Mouse (Mus musculus) natural killer cell, adult 2 months (primary cell): ENCODE measurements around the gene A930004D18Rik.

ENCODE experiments used
- DNase-seq, 2 experiments: peaks; one replicate each; pipeline ENCODE4 v3.0.0; 2022; ENCODE audit warnings: low spot score in 2 of 2

Gene A930004D18Rik

GRCm38 (mm10) chr2:18053243-18053950 lies 15.9 kb upstream of the A930004D18Rik start:
- no peak for DNase-seq

- DNase-seq, result no peak
Observed at GRCm38 (mm10) chr2:18052581-18052980, 15.0 kb upstream of the A930004D18Rik start.

GRCm38 (mm10) chr2:18051831-18052170 lies 14.3 kb upstream of the A930004D18Rik start:
- DNase-seq, result no peak

- DNase-seq, result no peak
Observed at GRCm38 (mm10) chr2:18051026-18051830, 13.7 kb upstream of the A930004D18Rik start.

GRCm38 (mm10) chr2:18050541-18050985 lies 13.0 kb upstream of the A930004D18Rik start:
- no peak for DNase-seq

GRCm38 (mm10) chr2:18050018-18050417 lies 12.5 kb upstream of the A930004D18Rik start:
- DNase-seq, result no peak

- no peak for DNase-seq
Observed at GRCm38 (mm10) chr2:18049279-18049821, 11.8 kb upstream of the A930004D18Rik start.

GRCm38 (mm10) chr2:18048453-18049075 lies 11.0 kb upstream of the A930004D18Rik start, which contains the start of gene Skida1:
TSS of gene Skida1 (minus strand) at chr2:18049051.
- DNase-seq, result no peak

GRCm38 (mm10) chr2:18047646-18048452 lies 10.3 kb upstream of the A930004D18Rik start:
- DNase-seq, result no peak

GRCm38 (mm10) chr2:18046758-18047645 lies 9.5 kb upstream of the A930004D18Rik start:
- no peak for DNase-seq

GRCm38 (mm10) chr2:18046186-18046585 lies 8.6 kb upstream of the A930004D18Rik start:
- DNase-seq, result no peak

- no peak for DNase-seq
Observed at GRCm38 (mm10) chr2:18045781-18046181, 8.2 kb upstream of the A930004D18Rik start.

GRCm38 (mm10) chr2:18045143-18045780 lies 7.7 kb upstream of the A930004D18Rik start:
- no peak for DNase-seq

GRCm38 (mm10) chr2:18041199-18041885 lies 3.8 kb upstream of the A930004D18Rik start:
- DNase-seq, result no peak

- no peak for DNase-seq
Observed at GRCm38 (mm10) chr2:18040347-18041160, 3.0 kb upstream of the A930004D18Rik start.

- no peak for DNase-seq
Observed at GRCm38 (mm10) chr2:18039566-18040290, 2.2 kb upstream of the A930004D18Rik start.

- DNase-seq, result no peak
Observed at GRCm38 (mm10) chr2:18038895-18039371, 1.4 kb upstream of the A930004D18Rik start.
